Mouse (Mus musculus): ENCODE results near the gene Spink2.

Spink2 gene

GRCm38 (mm10) chr5:77156938-77157337 lies 54.3 kb downstream of the Spink2 start:
- in situ Hi-C loops (cut with MboI; ENCODE audit: unreplicated experiment in 2 of 2) = no loop called here

DNA sequence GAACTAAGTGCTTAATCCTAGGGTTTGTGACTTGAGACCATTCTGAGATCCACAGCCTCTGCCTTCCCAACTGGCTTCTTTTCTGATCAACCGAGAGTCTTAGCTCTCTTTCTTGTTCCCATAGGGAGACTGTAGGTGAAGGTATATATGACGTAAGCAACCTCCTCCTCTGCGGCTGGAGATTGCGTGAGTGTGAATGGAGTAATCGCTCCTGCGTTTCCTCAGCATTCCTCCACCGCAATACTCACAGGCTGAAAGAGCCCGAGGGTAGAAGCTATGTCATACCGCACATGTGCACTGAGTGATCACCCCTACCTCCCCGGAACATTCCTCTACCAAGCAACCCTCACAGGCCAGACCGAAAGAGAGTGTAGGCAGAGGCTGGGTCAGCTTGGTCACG lies 55.7 kb downstream of the Spink2 start:
- in situ Hi-C loops (cut with MboI; ENCODE audit: unreplicated experiment in 2 of 2) = no loop called here
